Mouse (Mus musculus) ES-E14 (cell line): ENCODE measurements around the gene 4930519G04Rik. TPM values are rescaled to one million over a fixed set of nuclear protein-coding genes. Genes with fewer than 3 reads are reported as not detected.
"Not testable (repeated sequence)": the region's sequence is repeated elsewhere in the genome, so short reads cannot be mapped to it uniquely, and the experiment has no call there.

Experiments
- DNase-seq: peaks from one replicate; pipeline ENCODE4 v3.0.0-alpha.2; 2013; ENCODE audit warnings: low read depth, low spot score
- H3K27ac ChIP-seq: 2 replicates; pipeline ENCODE4 v1.5.1; 2012; ENCODE audit warnings: low read depth, mild to moderate bottlenecking, low read length, moderate library complexity, mixed read lengths; ENCODE audit not compliant: poor library complexity, insufficient read depth, severe bottlenecking
- H3K36me3 ChIP-seq: 2 replicates; pipeline ENCODE4 v1.6.1; 2012; ENCODE audit warnings: mild to moderate bottlenecking, low read length, moderate library complexity, mixed read lengths; ENCODE audit not compliant: control insufficient read depth, poor library complexity, insufficient read depth, severe bottlenecking
- H3K4me1 ChIP-seq, 2 experiments: fragments of 150-350 bp in 1 of 2; sonication (generic) in 1 of 2; 2 replicates each; pipeline ENCODE4 v1.6.1; 2012; ENCODE audit warnings: low read length in 2 of 2, mild to moderate bottlenecking in 1 of 2, mixed read lengths in 1 of 2; ENCODE audit not compliant: control insufficient read depth in 2 of 2, insufficient read depth in 2 of 2, poor library complexity in 1 of 2
- H3K4me3 ChIP-seq, 2 experiments: fragments of 150-350 bp in 1 of 2; sonication (generic) in 1 of 2; 2 replicates each; pipeline ENCODE4 v1.5.1; 2012; ENCODE audit warnings: low read length in 2 of 2, low read depth in 1 of 2, mild to moderate bottlenecking in 1 of 2, mixed read lengths in 1 of 2; ENCODE audit not compliant: insufficient read depth in 1 of 2, poor library complexity in 1 of 2, severe bottlenecking in 1 of 2
- H3K9ac ChIP-seq: 2 replicates; pipeline ENCODE4 v1.6.1; 2012; ENCODE audit warnings: low read depth, mild to moderate bottlenecking, low read length, mixed read lengths; ENCODE audit not compliant: poor library complexity, insufficient read depth, severe bottlenecking
- H3K9me3 ChIP-seq: fragments of 150-350 bp; sonication (generic); 2 replicates; pipeline ENCODE4 v1.6.1; 2012; ENCODE audit warnings: low read depth, mild to moderate bottlenecking, low read length; ENCODE audit not compliant: control insufficient read depth, insufficient read depth
- CHD2 ChIP-seq: IDR thresholded peaks from 2 replicates; pipeline ENCODE4 v1.6.1; 2014; ENCODE audit warnings: mild to moderate bottlenecking, low read depth, low read length, inconsistent platforms
- HCFC1 ChIP-seq: IDR thresholded peaks from 2 replicates; pipeline ENCODE4 v1.6.1; 2012; ENCODE audit warnings: low read length, inconsistent platforms, borderline replicate concordance; ENCODE audit not compliant: insufficient read depth
- MAFK ChIP-seq: IDR thresholded peaks from 2 replicates; pipeline ENCODE4 v1.6.1; 2014; ENCODE audit warnings: mild to moderate bottlenecking, low read depth, low read length, inconsistent platforms; ENCODE audit not compliant: insufficient read depth
- ZC3H11A ChIP-seq: IDR thresholded peaks from 2 replicates; pipeline ENCODE4 v1.6.1; 2012; ENCODE audit warnings: low read depth, mild to moderate bottlenecking, inconsistent platforms, low read length, borderline replicate concordance
- ZNF384 ChIP-seq: IDR thresholded peaks from 2 replicates; pipeline ENCODE4 v1.6.1; 2012; ENCODE audit warnings: low read depth, low read length, inconsistent platforms
- in situ Hi-C, 2 experiments: fragments of 600-800 bp; cut with MboI; formaldehyde crosslinking; loops; one replicate each; pipeline ENCODE4 v1.15.1; 2025; ENCODE audit warnings: low sequenced_read_pairs in 2 of 2, inconsistent platforms in 1 of 2; ENCODE audit not compliant: unreplicated experiment in 2 of 2
- total RNA-seq: library from RNA; depleted of rRNA; stranded (reverse); fragments of 300-350 nt; gene quantifications from 2 replicates; pipeline ENCODE4 v1.2.3, GENCODE M21; 2012

4930519G04Rik gene
- total RNA-seq, 1 experiment, result not detected

- DNase-seq, result no peak
- Histone ChIP-seq H3K4me3 (no peak overlapping the region), H3K36me3 (no peaks in the 10 kb centered on the region), H3K27ac (no peak overlapping the region), H3K9ac (no peak overlapping the region), H3K9me3 (no peaks in the 10 kb centered on the region), H3K4me1 (peaks cover 2 to 7% of the 10 kb centered on the region in 2 experiments; a peak in 2 of 4 replicates)
- TF ChIP-seq CHD2, result no peak
- no peak for TF ChIP-seq MAFK
- no peak for TF ChIP-seq HCFC1
- no peak for TF ChIP-seq ZC3H11A
- no peak for TF ChIP-seq ZNF384
- in situ Hi-C loops, result no loop called here
These were observed 23.7 kb upstream of the 4930519G04Rik start for GRCm38 (mm10) chr5:114829740-114830139.

GRCm38 (mm10) chr5:114836886-114837285, 16.6 kb upstream of the 4930519G04Rik start:
- TF ChIP-seq ZC3H11A, result no peak
- TF ChIP-seq ZNF384, result no peak
- no peak for TF ChIP-seq CHD2
- no peak for TF ChIP-seq HCFC1
- no peak for TF ChIP-seq MAFK
- Histone ChIP-seq H3K27ac (no peak overlapping the region), H3K9ac (no peak overlapping the region), H3K36me3 (no peaks in the 10 kb centered on the region), H3K4me1 (no peaks in the 10 kb centered on the region; a peak in 1 of 4 replicates), H3K9me3 (no peaks in the 10 kb centered on the region), H3K4me3 (no peak overlapping the region)
- in situ Hi-C loops, result no loop called here
- DNase-seq, result no peak

- H3K27ac ChIP-seq, DNase-seq: not testable (repeated sequence)
These were observed 13.0 kb upstream of the 4930519G04Rik start for GRCm38 (mm10) chr5:114840481-114840880.

GRCm38 (mm10) chr5:114842155-114842554, 11.3 kb upstream of the 4930519G04Rik start:
- H3K4me3 ChIP-seq, H3K9me3 ChIP-seq, H3K36me3 ChIP-seq, H3K27ac ChIP-seq, in situ Hi-C loops, DNase-seq, H3K9ac ChIP-seq: not testable (repeated sequence)
- peaks cover 0 to 14% of the 10 kb centered on the region in 2 experiments; a peak in 1 of 4 replicates for H3K4me1 ChIP-seq

More at GRCm38 (mm10) chr5:114840481-114840880, 13.0 kb upstream of the 4930519G04Rik start:
- H3K4me1 ChIP-seq, H3K36me3 ChIP-seq, H3K9ac ChIP-seq, H3K4me3 ChIP-seq, in situ Hi-C loops, H3K9me3 ChIP-seq: not testable (repeated sequence)

- Histone ChIP-seq H3K4me1 (peaks cover 0 to 16% of the 10 kb centered on the region in 2 experiments; a peak in 1 of 4 replicates), H3K9ac (no peak overlapping the region), H3K36me3 (no peaks in the 10 kb centered on the region), H3K9me3 (no peaks in the 10 kb centered on the region), H3K4me3 (no peak overlapping the region), H3K27ac (no peak overlapping the region)
- DNase-seq, result no peak
- TF ChIP-seq CHD2, result no peak
- in situ Hi-C loops, result no loop called here
These were observed 10.8 kb upstream of the 4930519G04Rik start for GRCm38 (mm10) chr5:114842674-114843073.

- H3K4me1 ChIP-seq, result peaks cover 0 to 16% of the 10 kb centered on the region in 2 experiments; a peak in 1 of 4 replicates
- H3K4me3 ChIP-seq, in situ Hi-C loops, DNase-seq, H3K27ac ChIP-seq, H3K36me3 ChIP-seq, H3K9ac ChIP-seq, H3K9me3 ChIP-seq: not testable (repeated sequence)
These were observed 9.1 kb upstream of the 4930519G04Rik start for GRCm38 (mm10) chr5:114844371-114844770.
